Mouse (Mus musculus): ENCODE results near the gene Tbc1d30. TPM values are rescaled to one million over a fixed set of nuclear protein-coding genes. Genes with fewer than 3 reads are reported as not detected.

Gene Tbc1d30
- 2.0 and 2.8 TPM in 2 replicates for polyA plus RNA-seq (2016; fragmentation: Nextera tagmentation; extraction: Ambion mirVana)

DNA sequence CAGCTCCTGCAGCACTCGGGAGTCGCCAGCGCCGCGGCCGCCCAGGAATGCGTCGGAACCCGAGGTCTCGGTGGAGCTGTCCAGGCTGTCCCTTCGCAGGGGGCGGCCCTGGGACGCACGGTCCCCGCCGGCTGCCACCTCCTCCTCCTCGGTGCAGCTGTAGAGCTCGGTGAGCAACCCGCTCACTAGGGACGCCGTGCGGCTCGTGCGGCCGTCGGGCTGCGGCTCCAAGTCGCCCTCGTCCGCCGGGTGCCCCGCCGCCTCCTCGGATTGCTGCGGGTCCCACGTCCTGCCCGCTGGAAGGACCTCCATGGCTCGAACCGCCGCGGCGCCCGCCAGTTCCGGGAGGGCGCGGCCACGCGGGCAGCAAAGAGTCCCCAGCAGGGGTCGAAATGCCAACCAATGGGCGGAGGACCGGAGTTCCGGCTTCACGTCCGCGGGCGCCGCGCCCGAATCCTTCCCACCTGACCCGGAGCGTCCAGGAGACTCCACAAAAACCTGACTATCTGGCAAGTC, at the start of gene Tbc1d30:
Gene Tbc1d30, minus strand, starts transcription at position 213 of the 516 bp plus-strand sequence.
- Histone ChIP-seq H3K9ac (peak within 1 kb of the TSS; percentile 49), H3K4me1 (peaks cover 15% of the 10 kb centered on the region), H3K36me3 (no peaks in the 10 kb centered on the region), H3K27ac (0 out of 2 replicates have a peak within 1 kb of the TSS, but pooled peaks have one; percentile 30), H3K4me3 (peak within 1 kb of the TSS; percentile 52), H3K9me3 (0 out of 2 replicates have a peak, but pooled peaks cover 4% of the 10 kb centered on the region), H3K4me2 (replicated peaks) (peak within 1 kb of the TSS; percentile 92), H3K27me3 (peaks cover 37% of the 10 kb centered on the region)
- WGBS = under 1% methylated on average over 61 of the region's 61 CpGs
- 0 out of 2 replicates have a peak, but pooled peaks have one; percentile 81 for ATAC-seq (ENCODE audit: insufficient number of reproducible peaks, insufficient read depth, low FRiP score, low TSS enrichment)

DNA sequence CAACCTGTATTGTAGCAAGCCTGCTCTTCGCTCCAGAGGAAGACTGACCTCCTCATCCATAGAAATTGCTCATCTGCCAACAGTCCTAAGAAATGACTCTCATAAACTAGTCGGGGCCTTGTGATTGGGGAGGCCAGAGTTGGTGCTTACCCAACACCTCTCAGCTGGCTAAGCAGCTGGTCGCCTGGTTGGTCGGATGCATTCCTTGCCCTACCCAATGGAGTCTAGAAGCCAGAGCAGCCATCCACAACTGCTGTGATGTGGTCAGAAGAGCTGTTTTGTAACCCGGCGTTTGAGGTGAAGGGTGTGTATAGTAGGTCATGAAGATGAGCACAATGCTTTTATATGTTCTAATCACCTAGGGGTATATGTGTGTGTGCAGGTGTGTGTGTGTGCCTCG, 47.5 kb upstream of the Tbc1d30 start:
- Histone ChIP-seq H3K27ac (no peak overlapping the region), H3K27me3 (no peaks in the 10 kb centered on the region)

DNA sequence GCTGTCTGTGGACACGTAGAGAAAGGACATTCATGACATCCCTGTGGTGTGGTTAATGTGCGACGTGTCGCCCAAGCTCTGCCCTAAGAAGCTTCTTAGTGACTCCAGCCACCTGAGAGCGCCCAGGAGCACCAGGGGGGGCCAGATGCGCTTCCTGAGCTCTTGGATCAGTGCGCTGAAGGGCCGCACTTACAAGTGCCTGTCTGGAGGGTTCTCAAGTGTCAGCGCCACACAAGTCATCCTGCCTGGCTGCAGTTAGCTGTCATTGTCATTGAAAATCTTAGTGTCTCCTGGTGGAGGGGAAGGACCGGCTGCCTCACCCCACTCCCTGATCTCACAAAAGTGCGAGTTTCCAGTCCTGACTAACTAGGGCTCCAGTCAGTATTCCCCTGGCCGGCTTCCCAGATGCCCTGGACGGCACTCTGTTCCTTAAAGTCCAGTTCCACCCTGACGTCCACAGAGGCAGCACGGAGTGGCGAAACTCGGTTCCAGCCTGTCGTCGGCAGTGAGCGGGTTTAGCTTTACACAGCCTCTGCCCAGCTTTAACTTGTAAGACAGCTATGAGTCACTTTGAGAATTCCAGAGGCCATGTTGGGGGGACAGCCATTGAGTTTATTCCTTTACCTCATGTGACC, 44.6 kb upstream of the Tbc1d30 start:
- Histone ChIP-seq H3K4me2 (replicated peaks) (no peak overlapping the region), H3K27ac (no peak overlapping the region), H3K36me3 (peaks cover 65% of the 10 kb centered on the region), H3K4me1 (peaks cover 7% of the 10 kb centered on the region; the same call in 1 of the 2 replicates), H3K9ac (no peak overlapping the region), H3K9me3 (no peaks in the 10 kb centered on the region), H3K27me3 (no peaks in the 10 kb centered on the region), H3K4me3 (no peak overlapping the region)
- no peak for ATAC-seq (ENCODE audit: insufficient number of reproducible peaks, insufficient read depth, low FRiP score, low TSS enrichment)
- 85% methylated on average over 20 of the region's 20 CpGs for WGBS

More for the DNA sequence above, 47.5 kb upstream of the Tbc1d30 start:
- ATAC-seq (ENCODE audit: insufficient number of reproducible peaks, insufficient read depth, low FRiP score, low TSS enrichment) = no peak
- Histone ChIP-seq H3K4me2 (replicated peaks) (no peak overlapping the region), H3K36me3 (peaks cover 36% of the 10 kb centered on the region), H3K4me1 (peaks cover 7% of the 10 kb centered on the region; the same call in 1 of the 2 replicates), H3K4me3 (no peak overlapping the region), H3K9me3 (no peaks in the 10 kb centered on the region), H3K9ac (no peak overlapping the region)
- 95% methylated on average over 7 of the region's 7 CpGs for WGBS

DNA sequence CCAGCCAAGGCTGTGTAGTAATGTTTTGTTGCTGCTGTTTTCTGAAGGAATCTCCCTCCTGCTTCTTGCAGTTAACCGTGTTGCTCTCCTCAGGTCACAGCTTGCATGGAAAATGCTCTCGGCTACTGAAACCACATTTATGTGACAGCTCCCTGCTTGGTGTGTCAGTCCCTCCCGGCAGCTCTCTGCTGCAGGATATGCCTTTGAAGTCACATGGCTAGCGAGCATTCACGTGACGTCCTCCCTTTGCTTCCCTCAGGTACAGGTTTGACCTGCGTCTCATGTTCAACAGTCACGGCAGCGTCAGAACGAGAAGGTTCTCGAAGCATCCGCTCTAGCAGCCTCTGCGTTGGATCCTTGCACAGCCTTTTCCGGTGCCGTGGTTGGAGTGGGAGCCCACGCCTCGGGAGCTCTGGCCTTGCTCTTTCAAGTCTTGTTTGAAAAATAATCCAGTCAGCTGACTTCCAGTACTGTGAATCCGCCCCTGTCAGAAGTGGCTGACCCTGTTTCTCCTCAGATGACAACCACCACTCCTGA, 43.8 kb upstream of the Tbc1d30 start:
- H3K4me2 ChIP-seq (replicated peaks) = no peak overlapping the region
- no peaks in the 10 kb centered on the region for H3K9me3 ChIP-seq
- no peaks in the 10 kb centered on the region for H3K27me3 ChIP-seq
- H3K27ac ChIP-seq = no peak overlapping the region
- peaks cover 7% of the 10 kb centered on the region; the same call in 1 of the 2 replicates for H3K4me1 ChIP-seq
- 76% methylated on average over 18 of the region's 18 CpGs for WGBS
- H3K9ac ChIP-seq = no peak overlapping the region
- no peak for ATAC-seq (ENCODE audit: insufficient number of reproducible peaks, insufficient read depth, low FRiP score, low TSS enrichment)
- peaks cover 73% of the 10 kb centered on the region for H3K36me3 ChIP-seq
- H3K4me3 ChIP-seq = no peak overlapping the region

DNA sequence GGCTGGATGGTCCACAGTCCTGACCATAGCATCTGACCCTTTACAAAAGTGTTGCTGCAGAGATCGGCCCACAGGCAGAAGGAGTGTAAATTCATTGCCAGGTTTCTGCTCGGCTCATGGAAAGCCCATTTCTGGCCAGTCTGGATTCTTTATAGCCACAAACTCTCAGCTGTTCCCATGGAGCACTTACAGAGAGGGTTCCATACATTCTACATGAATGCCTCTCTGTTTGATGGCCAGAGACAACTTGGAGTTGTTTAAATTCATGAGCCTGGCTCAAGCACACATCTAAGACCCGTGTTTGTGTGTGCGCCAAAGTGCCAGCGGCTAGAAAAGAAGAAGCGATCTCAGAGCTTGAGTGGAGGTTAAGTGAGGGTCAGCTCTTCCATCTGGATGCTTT, 43.2 kb upstream of the Tbc1d30 start:
- H3K4me2 ChIP-seq (replicated peaks) = no peak overlapping the region
- H3K27me3 ChIP-seq = no peaks in the 10 kb centered on the region
- peaks cover 7% of the 10 kb centered on the region; the same call in 1 of the 2 replicates for H3K4me1 ChIP-seq
- no peak for ATAC-seq (ENCODE audit: insufficient number of reproducible peaks, insufficient read depth, low FRiP score, low TSS enrichment)
- WGBS = 73% methylated on average over 6 of the region's 6 CpGs
- H3K27ac ChIP-seq = peak overlapping the region; percentile 33; the same call in 1 of the 2 replicates
- H3K4me3 ChIP-seq = no peak overlapping the region
- H3K36me3 ChIP-seq = peaks cover 79% of the 10 kb centered on the region
- no peaks in the 10 kb centered on the region for H3K9me3 ChIP-seq
- H3K9ac ChIP-seq = no peak overlapping the region

DNA sequence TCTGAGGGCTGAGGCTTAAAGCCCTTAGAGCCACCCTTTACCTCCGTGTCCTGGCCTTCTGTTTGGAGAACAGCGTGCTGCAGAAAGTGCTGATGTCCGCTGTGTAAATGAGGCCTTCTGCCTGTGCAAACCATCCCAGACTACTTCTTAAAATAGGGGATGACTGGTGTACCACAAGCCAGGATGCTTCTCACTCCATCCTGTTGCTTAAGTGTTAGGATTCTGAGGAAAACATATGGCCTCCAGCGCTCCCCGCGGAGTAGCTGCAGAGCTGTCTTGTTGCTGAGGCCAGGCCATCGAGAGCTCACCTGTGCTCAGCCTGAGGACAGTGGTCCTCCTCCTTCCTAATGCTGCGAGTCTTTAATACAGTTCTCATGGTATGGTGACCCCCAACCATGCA, 40.8 kb upstream of the Tbc1d30 start:
- Histone ChIP-seq H3K36me3 (peaks cover 88% of the 10 kb centered on the region), H3K27me3 (no peaks in the 10 kb centered on the region), H3K4me1 (peaks cover 10% of the 10 kb centered on the region), H3K4me3 (no peak overlapping the region), H3K27ac (no peak overlapping the region), H3K4me2 (replicated peaks) (no peak overlapping the region), H3K9ac (no peak overlapping the region), H3K9me3 (no peaks in the 10 kb centered on the region)
- ATAC-seq (ENCODE audit: insufficient number of reproducible peaks, insufficient read depth, low FRiP score, low TSS enrichment) = no peak
- WGBS = 95% methylated on average over 8 of the region's 8 CpGs

DNA sequence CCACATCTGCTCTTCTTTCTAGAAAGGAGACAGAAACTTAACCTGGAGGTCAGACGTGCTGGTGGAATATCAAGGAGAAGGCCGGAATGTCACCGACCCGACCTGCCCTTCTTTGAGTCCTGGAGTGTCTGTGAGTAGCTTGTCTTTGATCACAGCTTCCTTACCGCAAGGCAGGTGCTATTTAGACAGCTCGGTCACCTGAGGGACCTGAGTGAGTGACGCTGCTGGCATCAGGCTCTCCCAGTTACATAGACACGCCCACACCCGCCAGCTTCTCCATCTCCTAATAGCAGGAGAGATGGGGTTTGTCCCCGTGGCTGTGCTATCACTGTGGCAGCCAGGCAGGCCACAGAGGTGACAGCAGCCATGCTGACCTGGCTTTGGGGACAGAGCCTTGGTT, 39.5 kb upstream of the Tbc1d30 start:
- Histone ChIP-seq H3K27me3 (no peaks in the 10 kb centered on the region), H3K9ac (no peak overlapping the region), H3K4me1 (peaks cover 20% of the 10 kb centered on the region), H3K4me2 (replicated peaks) (no peak overlapping the region), H3K36me3 (peaks cover 78% of the 10 kb centered on the region), H3K4me3 (no peak overlapping the region), H3K27ac (no peak overlapping the region), H3K9me3 (no peaks in the 10 kb centered on the region)
- no peak for ATAC-seq (ENCODE audit: insufficient number of reproducible peaks, insufficient read depth, low FRiP score, low TSS enrichment)
- 73% methylated on average over 10 of the region's 10 CpGs for WGBS

DNA sequence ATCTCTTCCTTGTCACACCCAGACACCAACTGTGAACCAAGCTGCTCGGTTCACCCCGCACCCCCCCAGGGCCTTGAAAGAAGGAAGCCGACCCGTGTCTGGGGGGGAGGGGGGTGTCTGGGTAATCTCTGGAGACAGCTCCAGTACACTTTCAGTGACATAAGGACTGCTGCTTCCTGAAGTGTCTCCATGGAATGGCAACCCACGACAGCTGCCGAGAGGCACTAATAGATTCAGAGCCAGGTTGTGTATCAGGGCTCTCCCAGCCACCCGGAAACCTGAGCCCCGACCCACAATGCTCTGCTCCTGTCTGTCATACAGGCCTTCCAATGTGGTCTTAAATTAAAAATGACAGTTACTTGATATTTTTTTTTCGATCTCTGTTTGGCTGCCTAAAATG, 35.3 kb upstream of the Tbc1d30 start:
- no peaks in the 10 kb centered on the region for H3K9me3 ChIP-seq
- peaks cover 14% of the 10 kb centered on the region for H3K4me1 ChIP-seq
- H3K27ac ChIP-seq = peak overlapping the region; percentile 83
- peak; percentile 68 for ATAC-seq (ENCODE audit: insufficient number of reproducible peaks, insufficient read depth, low FRiP score, low TSS enrichment)
- H3K4me3 ChIP-seq = no peak overlapping the region
- 0 out of 2 replicates have a peak overlapping the region, but pooled peaks have one; percentile 21 for H3K4me2 ChIP-seq (replicated peaks)
- 32% methylated on average over 9 of the region's 9 CpGs for WGBS
- no peaks in the 10 kb centered on the region for H3K27me3 ChIP-seq
- peaks cover 72% of the 10 kb centered on the region for H3K36me3 ChIP-seq
- no peak overlapping the region for H3K9ac ChIP-seq

DNA sequence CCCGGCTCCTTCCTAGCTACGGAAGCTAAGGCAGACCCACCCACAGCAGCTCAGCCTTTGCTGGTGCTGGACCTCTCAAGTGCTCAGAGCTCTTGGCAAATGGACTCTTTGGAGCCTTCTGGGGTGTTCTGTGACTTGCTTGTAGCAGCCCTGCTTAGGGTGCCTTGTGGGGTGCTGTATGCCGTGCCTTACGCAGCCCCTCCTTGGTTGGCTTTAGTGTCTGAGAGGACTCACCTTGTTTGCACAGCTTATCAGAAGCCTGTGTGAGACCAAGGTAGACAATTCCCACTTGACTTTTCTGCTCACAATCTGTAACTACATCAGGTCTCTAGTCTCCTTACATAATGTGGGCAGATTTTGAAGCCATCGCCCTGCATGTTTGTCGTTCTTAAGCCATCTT, 34.6 kb upstream of the Tbc1d30 start:
- Histone ChIP-seq H3K4me2 (replicated peaks) (no peak overlapping the region), H3K27ac (peak overlapping the region; percentile 83), H3K36me3 (peaks cover 72% of the 10 kb centered on the region), H3K9me3 (no peaks in the 10 kb centered on the region), H3K27me3 (no peaks in the 10 kb centered on the region), H3K4me3 (no peak overlapping the region), H3K4me1 (peaks cover 14% of the 10 kb centered on the region), H3K9ac (no peak overlapping the region)
- ATAC-seq (ENCODE audit: insufficient number of reproducible peaks, insufficient read depth, low FRiP score, low TSS enrichment) = no peak
- WGBS = 84% methylated on average over 6 of the region's 6 CpGs

DNA sequence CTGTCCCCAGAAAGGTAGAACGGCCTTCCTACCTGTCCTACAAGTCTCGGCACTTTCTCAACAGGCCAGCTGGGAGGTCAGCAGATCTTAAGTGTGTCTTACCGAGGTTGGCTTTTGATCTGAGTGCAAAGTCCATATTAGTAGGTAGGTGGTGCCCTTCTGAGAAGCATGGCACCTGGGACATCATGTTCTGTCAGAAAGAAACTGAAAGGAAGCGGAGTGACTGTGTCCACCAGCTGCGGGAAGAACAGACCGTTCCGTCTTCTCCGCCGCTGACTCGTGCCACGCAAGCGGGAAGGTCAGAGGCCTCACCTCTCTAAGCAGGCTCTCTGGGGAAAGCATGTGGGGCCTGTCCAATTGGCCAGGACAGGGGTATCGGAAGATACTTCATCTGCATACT, 33.6 kb upstream of the Tbc1d30 start:
- no peak for ATAC-seq (ENCODE audit: insufficient number of reproducible peaks, insufficient read depth, low FRiP score, low TSS enrichment)
- Histone ChIP-seq H3K27me3 (no peaks in the 10 kb centered on the region), H3K4me3 (no peak overlapping the region), H3K4me2 (replicated peaks) (no peak overlapping the region), H3K4me1 (peaks cover 14% of the 10 kb centered on the region), H3K9ac (no peak overlapping the region), H3K27ac (no peak overlapping the region), H3K9me3 (no peaks in the 10 kb centered on the region), H3K36me3 (peaks cover 71% of the 10 kb centered on the region)
- 91% methylated on average over 13 of the region's 13 CpGs for WGBS

DNA sequence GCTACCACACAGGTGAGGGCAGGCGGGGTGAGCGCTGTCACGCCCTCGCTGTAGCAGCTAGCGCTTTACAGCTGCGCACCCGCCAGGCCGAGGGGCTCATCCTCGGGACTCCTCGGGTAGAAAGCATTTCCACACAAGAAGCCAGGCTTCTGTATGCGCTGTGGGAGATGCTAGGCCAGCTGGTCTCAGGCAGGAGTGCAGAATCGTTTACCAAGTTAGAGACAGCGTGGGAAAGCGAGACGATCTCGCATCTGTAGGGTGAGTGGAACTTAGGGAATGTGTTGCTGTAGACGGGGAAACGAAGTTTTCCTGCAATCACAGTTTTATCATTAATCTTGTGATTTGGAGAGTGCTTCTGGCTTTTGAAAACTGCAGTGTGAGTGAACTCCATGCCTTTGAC, 30.2 kb upstream of the Tbc1d30 start:
- Histone ChIP-seq H3K27ac (no peak overlapping the region), H3K27me3 (no peaks in the 10 kb centered on the region), H3K4me1 (peaks cover 5% of the 10 kb centered on the region; the same call in 1 of the 2 replicates), H3K9ac (no peak overlapping the region), H3K4me2 (replicated peaks) (no peak overlapping the region), H3K36me3 (peaks cover 81% of the 10 kb centered on the region), H3K4me3 (no peak overlapping the region), H3K9me3 (no peaks in the 10 kb centered on the region)
- WGBS = 93% methylated on average over 18 of the region's 18 CpGs
- no peak for ATAC-seq (ENCODE audit: insufficient number of reproducible peaks, insufficient read depth, low FRiP score, low TSS enrichment)

DNA sequence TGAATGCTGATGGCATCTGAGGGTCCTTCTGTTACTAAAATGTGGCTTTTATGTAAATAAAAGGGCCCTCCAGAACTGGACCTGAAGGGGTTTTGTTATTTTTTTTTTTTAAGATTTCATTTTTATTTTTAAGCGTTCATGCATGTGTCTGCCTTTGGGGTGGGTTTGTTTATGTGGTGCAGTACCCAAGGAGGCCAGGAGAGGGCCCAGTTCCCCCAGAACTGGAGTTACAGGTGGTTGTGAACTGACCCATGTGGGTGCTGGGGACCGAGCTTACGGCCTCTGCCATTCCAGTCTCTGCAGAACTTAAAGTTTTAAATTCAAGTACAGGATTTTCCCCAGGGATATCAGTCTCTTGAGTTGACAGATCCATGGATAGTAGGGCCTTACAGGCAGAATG, 28.3 kb upstream of the Tbc1d30 start:
- H3K36me3 ChIP-seq = peaks cover 91% of the 10 kb centered on the region
- no peak overlapping the region for H3K4me2 ChIP-seq (replicated peaks)
- no peaks in the 10 kb centered on the region for H3K4me1 ChIP-seq
- H3K9ac ChIP-seq = no peak overlapping the region
- no peak for ATAC-seq (ENCODE audit: insufficient number of reproducible peaks, insufficient read depth, low FRiP score, low TSS enrichment)
- no peak overlapping the region for H3K4me3 ChIP-seq
- 99% methylated on average over 3 of the region's 3 CpGs for WGBS
- H3K27me3 ChIP-seq = no peaks in the 10 kb centered on the region
- no peaks in the 10 kb centered on the region for H3K9me3 ChIP-seq
- no peak overlapping the region for H3K27ac ChIP-seq

All from embryonic facial prominence, embryonic 12.5 days (tissue).